Comparison of ENCODE assay signal across 15 mouse cellular contexts in the genomic region with DNA sequence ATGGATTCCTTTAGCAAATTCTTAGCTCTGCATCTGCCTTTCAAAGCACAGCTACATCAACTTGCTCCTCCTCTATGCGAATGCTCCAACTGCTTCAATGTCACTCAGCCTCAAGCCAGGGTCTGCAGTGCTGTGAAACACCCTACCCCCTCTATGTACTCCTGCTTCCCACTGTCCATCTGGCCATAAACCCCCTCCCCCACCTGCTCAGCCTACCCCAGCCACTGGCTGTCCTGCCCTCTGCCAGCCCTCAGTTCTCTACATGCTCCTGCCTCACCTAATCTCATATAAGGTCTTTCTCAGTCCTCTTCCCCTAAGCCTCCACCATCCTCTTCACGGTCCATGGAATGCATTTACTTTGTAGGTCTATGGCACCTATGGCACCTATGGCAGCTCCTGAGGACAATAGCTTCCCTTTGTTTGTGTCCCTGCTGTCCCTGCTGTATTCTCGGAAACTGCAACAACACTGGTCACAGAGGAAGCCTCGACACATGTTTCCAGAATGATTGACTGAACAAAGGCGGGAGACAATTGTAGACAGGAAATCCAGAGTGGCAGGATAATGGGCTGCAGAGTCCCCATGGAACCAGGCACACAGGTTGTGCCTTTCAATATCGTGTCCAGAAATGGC.
DNase-seq lines count a peak whose midpoint lies in the region; ATAC-seq and TF ChIP-seq lines count a peak whose summit lies in the region.
"Had no signal": no experiment of that assay in that cellular context is flagged by ENCODE, and none has a peak within 500 bp of the region (broad histone marks: within the 10 kb centered on the region; RNA-seq: fewer than 3 reads in every experiment).

No protein-coding gene starts in this region.

- no peak for TF ChIP-seq CTCF in midbrain, postnatal 0 days (IDR thresholded peaks at IDR 0.05)

- H3K4me2 ChIP-seq in forebrain, embryonic 11.5 days (ENCODE audit: low read depth, low read length, severe bottlenecking): no peak overlapping the region
- no peak overlapping the region for H3K4me2 ChIP-seq in midbrain, embryonic 11.5 days
- H3K4me2 ChIP-seq in midbrain, postnatal 0 days (ENCODE audit: low read depth, low read length, poor library complexity, severe bottlenecking): no peak overlapping the region
- H3K4me2 ChIP-seq: heart, embryonic 12.5 days; liver, embryonic 12.5 days had no signal

- H3K4me1 ChIP-seq in forebrain, embryonic 10.5 days: peaks cover 48% of the 10 kb centered on the region
- H3K4me1 ChIP-seq in forebrain, embryonic 11.5 days (replicated peaks; ENCODE audit: control insufficient read depth, insufficient read depth, low read length): peaks cover 25% of the 10 kb centered on the region
- H3K4me1 ChIP-seq in midbrain, embryonic 11.5 days (ENCODE audit: control insufficient read depth, insufficient read depth, low read length): peaks cover 41% of the 10 kb centered on the region
- H3K4me1 ChIP-seq in midbrain, postnatal 0 days (ENCODE audit: insufficient read depth, low read length): peaks cover 20% of the 10 kb centered on the region; the same call in 1 of the 2 replicates
- H3K4me1 ChIP-seq in limb, embryonic 10.5 days: peaks cover 62% of the 10 kb centered on the region
- H3K4me1 ChIP-seq: liver, embryonic 12.5 days had no signal

- no peak overlapping the region for H3K9ac ChIP-seq in forebrain, embryonic 11.5 days (ENCODE audit: low read length)
- H3K9ac ChIP-seq in midbrain, embryonic 11.5 days (ENCODE audit: low read length): no peak overlapping the region
- H3K9ac ChIP-seq in midbrain, postnatal 0 days (replicated peaks; ENCODE audit: low read length, poor library complexity, severe bottlenecking): no peak overlapping the region
- H3K9ac ChIP-seq: heart, embryonic 12.5 days; liver, embryonic 12.5 days had no signal

- H3K4me3 ChIP-seq in forebrain, embryonic 10.5 days: no peak overlapping the region
- no peak overlapping the region for H3K4me3 ChIP-seq in forebrain, embryonic 11.5 days (ENCODE audit: low read depth, low read length)
- no peak overlapping the region for H3K4me3 ChIP-seq in midbrain, embryonic 11.5 days (ENCODE audit: low read depth, low read length)
- no peak overlapping the region for H3K4me3 ChIP-seq in midbrain, postnatal 0 days (ENCODE audit: low read depth, low read length)
- H3K4me3 ChIP-seq in limb, embryonic 10.5 days: no peak overlapping the region
- H3K4me3 ChIP-seq: heart, embryonic 12.5 days; liver, embryonic 12.5 days had no signal

- H3K9me3 ChIP-seq in forebrain, embryonic 10.5 days: no peaks in the 10 kb centered on the region
- H3K9me3 ChIP-seq in forebrain, embryonic 11.5 days (ENCODE audit: control insufficient read depth, low read length): no peaks in the 10 kb centered on the region
- H3K9me3 ChIP-seq in midbrain, embryonic 11.5 days (ENCODE audit: control insufficient read depth, low read length): no peaks in the 10 kb centered on the region
- H3K9me3 ChIP-seq in midbrain, postnatal 0 days (ENCODE audit: low read length): no peaks in the 10 kb centered on the region
- no peaks in the 10 kb centered on the region for H3K9me3 ChIP-seq in limb, embryonic 10.5 days (replicated peaks)
- H3K9me3 ChIP-seq: heart, embryonic 12.5 days had no signal

- no peak for DNase-seq in forebrain, embryonic 10.5 days (ENCODE audit: extremely low spot score, low spot score)
- no peak for DNase-seq in forebrain, embryonic 11.5 days (ENCODE audit: low spot score)
- peak; percentile 92 for DNase-seq in midbrain, embryonic 11.5 days (ENCODE audit: low spot score, missing footprints)
- DNase-seq in midbrain, postnatal 0 days (ENCODE audit: low spot score): no peak
- DNase-seq in limb, embryonic 10.5 days (ENCODE audit: low spot score): peak; percentile 32
- no peak for DNase-seq in heart, adult 9 months (ENCODE audit: low spot score in 2 of 2)
- DNase-seq in spleen, postnatal 4 days (ENCODE audit: low spot score in 2 of 2): no peak
- DNase-seq: gastrocnemius, postnatal 10 days; heart, postnatal 4 days; kidney, adult 18-20 months; kidney, postnatal 25 days; lung, postnatal 10 days had no signal

- H3K36me3 ChIP-seq in forebrain, embryonic 10.5 days (replicated peaks): no peaks in the 10 kb centered on the region
- no peaks in the 10 kb centered on the region for H3K36me3 ChIP-seq in forebrain, embryonic 11.5 days (ENCODE audit: control insufficient read depth, insufficient read depth, low read length)
- no peaks in the 10 kb centered on the region for H3K36me3 ChIP-seq in midbrain, embryonic 11.5 days (ENCODE audit: control insufficient read depth, insufficient read depth, low read length)
- no peaks in the 10 kb centered on the region for H3K36me3 ChIP-seq in midbrain, postnatal 0 days (ENCODE audit: insufficient read depth, low read length)
- no peaks in the 10 kb centered on the region for H3K36me3 ChIP-seq in limb, embryonic 10.5 days
- H3K36me3 ChIP-seq: heart, embryonic 12.5 days; liver, embryonic 12.5 days had no signal

- peak overlapping the region; percentile 72 for H3K27ac ChIP-seq in forebrain, embryonic 10.5 days
- no peak overlapping the region for H3K27ac ChIP-seq in forebrain, embryonic 11.5 days (ENCODE audit: low read depth, low read length)
- H3K27ac ChIP-seq in midbrain, embryonic 11.5 days (ENCODE audit: low read depth, low read length): peak overlapping the region; percentile 20; the same call in 1 of the 2 replicates
- H3K27ac ChIP-seq in midbrain, postnatal 0 days (ENCODE audit: low read depth, low read length): no peak overlapping the region
- peak overlapping the region; percentile 12; the same call in 1 of the 2 replicates for H3K27ac ChIP-seq in limb, embryonic 10.5 days
- H3K27ac ChIP-seq: liver, embryonic 12.5 days had no signal

- WGBS in forebrain, embryonic 10.5 days: 40% methylated on average over 6 of the region's 6 CpGs
- WGBS in forebrain, embryonic 11.5 days: 35% methylated on average over 6 of the region's 6 CpGs
- WGBS in midbrain, embryonic 11.5 days: 17% methylated on average over 6 of the region's 6 CpGs
- 32% methylated on average over 6 of the region's 6 CpGs for WGBS in midbrain, postnatal 0 days
- WGBS in limb, embryonic 10.5 days: 44% methylated on average over 6 of the region's 6 CpGs

- no peak for ATAC-seq in forebrain, embryonic 11.5 days (replicated peaks; ENCODE audit: low FRiP score)
- ATAC-seq in midbrain, embryonic 11.5 days (ENCODE audit: low FRiP score): peak; percentile 62
- no peak for ATAC-seq in midbrain, postnatal 0 days (ENCODE audit: low FRiP score)
- no peak for ATAC-seq in CD4-positive, CD25-positive, alpha-beta regulatory T cell, adult 4 months
- ATAC-seq: liver, embryonic 12.5 days had no signal

- peaks cover 46% of the 10 kb centered on the region for H3K27me3 ChIP-seq in forebrain, embryonic 10.5 days (ENCODE audit: poor library complexity, severe bottlenecking)
- H3K27me3 ChIP-seq in forebrain, embryonic 11.5 days (ENCODE audit: control insufficient read depth, insufficient read depth, low read length): no peaks in the 10 kb centered on the region; the same call in 1 of the 2 replicates
- peaks cover 3% of the 10 kb centered on the region for H3K27me3 ChIP-seq in midbrain, embryonic 11.5 days (ENCODE audit: control insufficient read depth, insufficient read depth, low read length)
- no peaks in the 10 kb centered on the region for H3K27me3 ChIP-seq in midbrain, postnatal 0 days (ENCODE audit: insufficient read depth, low read length)
- H3K27me3 ChIP-seq in limb, embryonic 10.5 days (ENCODE audit: low read depth, poor library complexity, severe bottlenecking): peaks cover 14% of the 10 kb centered on the region; the same call in 1 of the 2 replicates
- H3K27me3 ChIP-seq: liver, embryonic 12.5 days had no signal

Comparison
In these comparisons a context has a peak if more than half of its experiments do, and no peak if none do; other contexts are left out.
1. DNase-seq: peak in midbrain, embryonic 11.5 days (single experiment) and limb, embryonic 10.5 days (single experiment); none in forebrain, embryonic 10.5 days (single experiment), forebrain, embryonic 11.5 days (single experiment), midbrain, postnatal 0 days (single experiment), heart, adult 9 months (0 of 2) and spleen, postnatal 4 days (0 of 2).
2. H3K27ac ChIP-seq: peak in forebrain, embryonic 10.5 days (single experiment), midbrain, embryonic 11.5 days (single experiment) and limb, embryonic 10.5 days (single experiment); none in forebrain, embryonic 11.5 days (single experiment) and midbrain, postnatal 0 days (single experiment).